Mouse (Mus musculus) megakaryocyte, embryonic 14.5 days (primary cell): Measurements from ENCODE around the gene Gm11549.

Experiments used
- FLI1 ChIP-seq: IDR thresholded peaks from 2 replicates; pipeline ENCODE4 v1.6.1; 2012; ENCODE audit warnings: low read length, inconsistent platforms, mixed read lengths
- GATA1 ChIP-seq: IDR thresholded peaks from 3 replicates; pipeline ENCODE4 v1.6.1; 2012; ENCODE audit warnings: mixed read lengths, low read length, inconsistent platforms, borderline replicate concordance

GRCm38 (mm10) chr3:36530345-36530744 lies 8.7 kb upstream of the Gm11549 start:
- no peak for TF ChIP-seq GATA1
- no peak for TF ChIP-seq FLI1
